Mouse (Mus musculus): ENCODE data around the gene Lpcat4. TPM values are rescaled to one million over a fixed set of nuclear protein-coding genes. Genes with fewer than 3 reads are reported as not detected.

Lpcat4 gene
- total and polyA plus RNA-seq, 2 experiments, result 0.09 to 2.2 TPM

DNA sequence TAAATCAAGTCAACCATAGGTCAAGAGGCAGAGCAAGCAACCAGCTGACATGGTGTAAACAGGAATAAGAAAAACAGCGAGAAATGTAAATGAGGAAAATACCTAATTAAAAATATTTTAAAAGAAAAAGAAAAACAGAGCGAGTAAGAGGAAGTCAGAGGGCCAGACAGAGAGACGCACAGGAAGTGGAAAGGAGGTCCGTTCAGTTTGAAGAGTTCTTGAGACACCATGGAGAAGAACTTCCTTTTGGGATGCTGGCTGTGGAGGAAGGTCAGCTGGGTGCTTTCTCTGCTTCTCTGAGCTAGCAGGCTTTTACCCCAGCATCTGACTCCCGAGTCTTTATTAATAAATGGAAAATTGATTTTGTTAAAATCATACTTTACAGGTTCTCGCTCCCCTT lies 21.7 kb upstream of the Lpcat4 start:
- no peak overlapping the region for H3K4me3 ChIP-seq (ENCODE audit: insufficient read depth, low read depth, low read length)
- WGBS, result 72% methylated on average over 6 of the region's 6 CpGs
- no peaks in the 10 kb centered on the region for H3K27me3 ChIP-seq (ENCODE audit: control insufficient read depth, insufficient read depth, low read length)
- TF ChIP-seq POLR2A (IDR thresholded peaks at IDR 0.05; ENCODE audit: extremely low read depth, insufficient read depth, low read length), result no peak
- TF ChIP-seq CTCF (IDR thresholded peaks at IDR 0.05; ENCODE audit: low read depth, low read length), result no peak
- no peak for DNase-seq (ENCODE audit: extremely low read depth, low read depth, low spot score)
- no peaks in the 10 kb centered on the region for H3K36me3 ChIP-seq (ENCODE audit: control insufficient read depth, insufficient read depth, low read length)
- no peak overlapping the region for H3K27ac ChIP-seq (replicated peaks; ENCODE audit: insufficient read depth, low read depth, low read length)
- no peak overlapping the region for H3K9ac ChIP-seq (ENCODE audit: low read depth, low read length)
- no peaks in the 10 kb centered on the region for H3K4me1 ChIP-seq (ENCODE audit: control insufficient read depth, insufficient read depth, low read length)
- H3K79me2 ChIP-seq (ENCODE audit: control insufficient read depth, insufficient read depth, low read length), result no peaks in the 10 kb centered on the region

DNA sequence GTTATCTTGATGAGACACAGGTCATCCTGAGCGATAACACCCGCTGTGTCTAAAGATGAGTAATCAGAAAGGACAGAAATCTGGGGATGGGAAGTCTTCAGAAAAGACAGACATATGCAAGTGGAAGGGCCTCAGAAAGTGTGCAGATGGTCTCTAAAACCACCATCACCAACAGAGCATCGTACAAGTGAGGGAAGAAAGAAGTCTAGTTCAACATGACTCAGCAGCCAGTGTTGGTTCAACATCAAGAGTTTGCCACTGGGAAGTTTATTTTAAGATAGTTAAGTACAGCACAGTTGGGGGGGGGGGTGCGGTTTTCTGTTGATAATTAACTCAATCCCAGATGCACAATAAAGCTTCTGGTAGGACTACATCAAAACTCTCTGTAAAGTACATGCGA lies 18.4 kb upstream of the Lpcat4 start:
- H3K4me3 ChIP-seq (ENCODE audit: insufficient read depth, low read depth, low read length), result no peak overlapping the region
- H3K27me3 ChIP-seq (ENCODE audit: control insufficient read depth, insufficient read depth, low read length), result no peaks in the 10 kb centered on the region
- DNase-seq (ENCODE audit: extremely low read depth, low read depth, low spot score), result no peak
- TF ChIP-seq CTCF (IDR thresholded peaks at IDR 0.05; ENCODE audit: low read depth, low read length), result no peak
- H3K27ac ChIP-seq (replicated peaks; ENCODE audit: insufficient read depth, low read depth, low read length), result no peak overlapping the region
- no peaks in the 10 kb centered on the region for H3K36me3 ChIP-seq (ENCODE audit: control insufficient read depth, insufficient read depth, low read length)
- no peaks in the 10 kb centered on the region for H3K79me2 ChIP-seq (ENCODE audit: control insufficient read depth, insufficient read depth, low read length)
- H3K9ac ChIP-seq (ENCODE audit: low read depth, low read length), result no peak overlapping the region
- 63% methylated on average over 5 of the region's 5 CpGs for WGBS
- H3K4me1 ChIP-seq (ENCODE audit: control insufficient read depth, insufficient read depth, low read length), result no peaks in the 10 kb centered on the region

DNA sequence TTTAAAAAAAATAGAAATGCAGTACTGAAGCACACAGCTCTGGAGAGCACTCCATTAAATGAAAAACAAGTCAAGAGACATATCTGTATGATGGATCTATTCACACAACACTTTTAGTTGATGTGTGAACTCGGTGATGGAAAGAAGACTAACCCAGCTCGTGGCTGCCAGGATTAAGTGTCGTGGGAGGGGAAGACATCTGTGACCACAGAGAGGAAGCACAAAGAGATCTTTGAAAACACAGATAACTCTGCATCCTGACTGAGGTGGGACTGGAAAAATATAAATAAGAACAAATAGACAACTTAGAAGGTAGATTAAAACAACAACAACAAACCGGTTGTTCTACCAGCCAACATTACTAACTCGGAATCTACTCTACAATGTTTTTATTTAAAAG lies 16.7 kb upstream of the Lpcat4 start:
- Histone ChIP-seq H3K27ac (replicated peaks; ENCODE audit: insufficient read depth, low read depth, low read length) (no peak overlapping the region), H3K79me2 (ENCODE audit: control insufficient read depth, insufficient read depth, low read length) (no peaks in the 10 kb centered on the region), H3K9ac (ENCODE audit: low read depth, low read length) (no peak overlapping the region), H3K4me1 (ENCODE audit: control insufficient read depth, insufficient read depth, low read length) (no peaks in the 10 kb centered on the region), H3K27me3 (ENCODE audit: control insufficient read depth, insufficient read depth, low read length) (no peaks in the 10 kb centered on the region), H3K36me3 (ENCODE audit: control insufficient read depth, insufficient read depth, low read length) (no peaks in the 10 kb centered on the region), H3K4me3 (ENCODE audit: insufficient read depth, low read depth, low read length) (no peak overlapping the region)
- TF ChIP-seq POLR2A (IDR thresholded peaks at IDR 0.05; ENCODE audit: extremely low read depth, insufficient read depth, low read length) (no peak), CTCF (IDR thresholded peaks at IDR 0.05; ENCODE audit: low read depth, low read length) (no peak)
- no peak for DNase-seq (ENCODE audit: extremely low read depth, low read depth, low spot score)
- WGBS, result 67% methylated on average over 5 of the region's 5 CpGs

DNA sequence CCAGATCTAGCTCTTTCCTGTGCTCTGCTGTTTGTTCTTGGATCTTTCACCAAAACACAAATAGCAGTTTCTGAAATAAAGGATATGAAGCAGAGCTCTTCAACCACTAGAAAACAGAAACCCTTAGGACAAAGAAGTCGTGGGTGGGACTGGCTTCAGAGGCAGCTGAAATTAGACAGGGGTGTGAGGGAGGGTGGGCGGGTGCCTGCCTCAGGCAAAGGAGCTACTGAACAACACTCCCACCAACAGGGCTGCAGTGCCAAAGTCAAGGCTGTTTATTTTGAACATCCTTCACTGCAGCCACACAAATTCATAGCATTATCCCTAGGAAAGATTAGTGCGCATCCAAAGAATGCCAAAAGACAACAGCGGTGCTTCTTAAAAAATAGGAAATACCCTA lies 14.9 kb upstream of the Lpcat4 start:
- Histone ChIP-seq H3K4me1 (ENCODE audit: control insufficient read depth, insufficient read depth, low read length) (no peaks in the 10 kb centered on the region), H3K4me3 (ENCODE audit: insufficient read depth, low read depth, low read length) (no peak overlapping the region), H3K79me2 (ENCODE audit: control insufficient read depth, insufficient read depth, low read length) (no peaks in the 10 kb centered on the region), H3K36me3 (ENCODE audit: control insufficient read depth, insufficient read depth, low read length) (no peaks in the 10 kb centered on the region), H3K27ac (replicated peaks; ENCODE audit: insufficient read depth, low read depth, low read length) (no peak overlapping the region), H3K9ac (ENCODE audit: low read depth, low read length) (no peak overlapping the region), H3K27me3 (ENCODE audit: control insufficient read depth, insufficient read depth, low read length) (no peaks in the 10 kb centered on the region)
- WGBS, result 72% methylated on average over 4 of the region's 4 CpGs
- DNase-seq (ENCODE audit: extremely low read depth, low read depth, low spot score), result no peak
- TF ChIP-seq POLR2A (IDR thresholded peaks at IDR 0.05; ENCODE audit: extremely low read depth, insufficient read depth, low read length), result no peak
- TF ChIP-seq CTCF (IDR thresholded peaks at IDR 0.05; ENCODE audit: low read depth, low read length), result no peak

DNA sequence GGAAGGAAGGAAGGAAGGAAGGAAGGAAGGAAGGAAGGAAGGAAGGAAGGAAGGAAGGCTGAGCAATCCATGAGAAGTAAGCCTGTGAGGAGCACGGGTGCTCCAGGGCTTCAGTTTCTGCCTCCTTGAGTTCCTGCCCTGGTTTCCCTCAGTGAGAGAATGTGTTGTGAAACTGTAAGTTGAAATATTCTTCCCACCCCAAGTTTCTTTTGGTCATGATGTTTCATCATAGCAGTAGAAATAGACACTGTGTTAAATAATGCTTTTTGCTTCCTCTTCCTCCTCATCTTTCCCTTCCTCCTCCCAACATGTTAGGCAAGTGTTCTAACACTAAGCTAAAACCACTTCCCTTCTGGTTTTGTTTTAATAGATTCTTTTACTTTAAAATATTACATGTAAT lies 6.6 kb upstream of the Lpcat4 start:
- Histone ChIP-seq H3K27ac (replicated peaks; ENCODE audit: insufficient read depth, low read depth, low read length) (no peak overlapping the region), H3K27me3 (ENCODE audit: control insufficient read depth, insufficient read depth, low read length) (no peaks in the 10 kb centered on the region), H3K79me2 (ENCODE audit: control insufficient read depth, insufficient read depth, low read length) (no peaks in the 10 kb centered on the region), H3K36me3 (ENCODE audit: control insufficient read depth, insufficient read depth, low read length) (no peaks in the 10 kb centered on the region), H3K4me1 (ENCODE audit: control insufficient read depth, insufficient read depth, low read length) (no peaks in the 10 kb centered on the region), H3K4me3 (ENCODE audit: insufficient read depth, low read depth, low read length) (no peak overlapping the region), H3K9ac (ENCODE audit: low read depth, low read length) (no peak overlapping the region)
- TF ChIP-seq CTCF (IDR thresholded peaks at IDR 0.05; ENCODE audit: low read depth, low read length) (no peak), POLR2A (IDR thresholded peaks at IDR 0.05; ENCODE audit: extremely low read depth, insufficient read depth, low read length) (no peak)
- WGBS, result 71% methylated on average over 1 of the region's 1 CpGs
- peak; percentile 44 for DNase-seq (ENCODE audit: extremely low read depth, low read depth, low spot score)

DNA sequence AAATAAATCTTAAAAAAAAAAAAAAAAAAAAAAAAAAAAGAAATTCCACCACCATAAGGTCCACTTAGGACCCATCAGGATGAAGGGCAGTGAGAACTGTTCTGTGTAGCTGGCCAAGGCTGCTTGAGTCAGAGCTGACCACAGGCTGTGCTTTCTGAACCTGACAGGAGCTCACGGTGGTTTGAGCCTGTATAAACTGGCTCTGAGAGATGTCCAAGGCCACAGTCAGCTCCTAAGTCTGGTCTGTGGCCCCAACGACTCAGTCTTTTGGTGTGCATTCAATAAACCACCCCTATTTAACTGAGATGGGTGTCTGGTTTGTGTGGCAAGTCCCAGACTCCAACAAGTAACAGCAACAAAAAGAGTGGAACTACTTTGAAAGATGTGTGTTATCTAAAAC lies 2.6 kb upstream of the Lpcat4 start:
- TF ChIP-seq CTCF (IDR thresholded peaks at IDR 0.05; ENCODE audit: low read depth, low read length) (no peak), POLR2A (IDR thresholded peaks at IDR 0.05; ENCODE audit: extremely low read depth, insufficient read depth, low read length) (no peak)
- Histone ChIP-seq H3K4me3 (ENCODE audit: insufficient read depth, low read depth, low read length) (no peak overlapping the region), H3K4me1 (ENCODE audit: control insufficient read depth, insufficient read depth, low read length) (peaks cover 2% of the 10 kb centered on the region; the same call in 1 of the 2 replicates), H3K9ac (ENCODE audit: low read depth, low read length) (no peak overlapping the region), H3K27me3 (ENCODE audit: control insufficient read depth, insufficient read depth, low read length) (no peaks in the 10 kb centered on the region), H3K36me3 (ENCODE audit: control insufficient read depth, insufficient read depth, low read length) (no peaks in the 10 kb centered on the region), H3K27ac (replicated peaks; ENCODE audit: insufficient read depth, low read depth, low read length) (no peak overlapping the region), H3K79me2 (ENCODE audit: control insufficient read depth, insufficient read depth, low read length) (no peaks in the 10 kb centered on the region)
- WGBS, result 77% methylated on average over 2 of the region's 2 CpGs
- no peak for DNase-seq (ENCODE audit: extremely low read depth, low read depth, low spot score)

Data from liver, adult 2 months (tissue).